Mouse (Mus musculus): Measurements from ENCODE around the gene Slc15a4.

GRCm38 (mm10) chr5:127640359-127640758 is 7.7 kb upstream of the Slc15a4 start:
- TF ChIP-seq GATA1 (IDR thresholded peaks at IDR 0.05; ENCODE audit: borderline replicate concordance, low read length) (no peak), FLI1 (IDR thresholded peaks at IDR 0.05; ENCODE audit: low read length) (no peak)

All from megakaryocyte, embryonic 14.5 days (primary cell).